In genomic region chr15:79891436-79892212, GRCm38 (mm10) we compare ENCODE assay signal across 8 mouse cellular contexts. TPM values are rescaled to one million over a fixed set of nuclear protein-coding genes. Genes with fewer than 3 reads are reported as not detected.
DNase-seq lines count a peak whose midpoint lies in the region; ATAC-seq and TF ChIP-seq lines count a peak whose summit lies in the region.

TSS of gene Apobec3 (plus strand) at chr15:79891659.

- no peaks in the 10 kb centered on the region for H3K9me3 ChIP-seq in intestine, embryonic 14.5 days (ENCODE audit: control insufficient read depth, low read length)
- no peaks in the 10 kb centered on the region for H3K9me3 ChIP-seq in liver, embryonic 15.5 days (replicated peaks)
- H3K9me3 ChIP-seq in neural tube, embryonic 11.5 days (ENCODE audit: control insufficient read depth, low read length): no peaks in the 10 kb centered on the region

- no peaks in the 10 kb centered on the region for H3K4me1 ChIP-seq in cortical plate, adult 2 months (ENCODE audit: control insufficient read depth, insufficient read depth, low read length)
- no peaks in the 10 kb centered on the region; the same call in 1 of the 2 replicates for H3K4me1 ChIP-seq in intestine, embryonic 14.5 days (replicated peaks; ENCODE audit: control insufficient read depth, insufficient read depth, low read length)
- peaks cover 58% of the 10 kb centered on the region for H3K4me1 ChIP-seq in liver, embryonic 15.5 days (replicated peaks)
- no peaks in the 10 kb centered on the region; the same call in 1 of the 2 replicates for H3K4me1 ChIP-seq in neural tube, embryonic 11.5 days (ENCODE audit: control insufficient read depth, insufficient read depth, low read length)

- no peak within 1 kb of the TSS for H3K27ac ChIP-seq in cortical plate, adult 2 months (ENCODE audit: insufficient read depth, low read length)
- peak within 1 kb of the TSS; percentile 22; the same call in 1 of the 2 replicates for H3K27ac ChIP-seq in intestine, embryonic 14.5 days (ENCODE audit: low read depth)
- peak within 1 kb of the TSS; percentile 86 for H3K27ac ChIP-seq in liver, embryonic 15.5 days (replicated peaks)
- H3K27ac ChIP-seq in neural tube, embryonic 11.5 days (ENCODE audit: low read depth, low read length): no peak within 1 kb of the TSS

- DNase-seq in 416B (ENCODE audit: low read depth) (peak; percentile 92), ZHBTc4 (ENCODE audit: low read depth, low spot score) (peak; percentile 90)
- peak; percentile 46 to 64 for DNase-seq in gastrocnemius, postnatal 4 days (ENCODE audit: low spot score in 2 of 2)
- DNase-seq in intestine, embryonic 14.5 days (ENCODE audit: low spot score): peak; percentile 81
- DNase-seq in neural tube, embryonic 11.5 days (ENCODE audit: low spot score): peak; percentile 73
- peak; percentile 88 for DNase-seq in thymus, postnatal 0 days (ENCODE audit: low spot score)

- peak within 1 kb of the TSS; percentile 60 for H3K4me2 ChIP-seq in intestine, embryonic 14.5 days (ENCODE audit: low read length)
- peak within 1 kb of the TSS; percentile 89 for H3K4me2 ChIP-seq in liver, embryonic 15.5 days
- peak within 1 kb of the TSS; percentile 49 for H3K4me2 ChIP-seq in neural tube, embryonic 11.5 days (ENCODE audit: low read depth)

- H3K4me3 ChIP-seq in cortical plate, adult 2 months (ENCODE audit: insufficient read depth, low read length): peak within 1 kb of the TSS; percentile 32
- peak within 1 kb of the TSS; percentile 43 for H3K4me3 ChIP-seq in intestine, embryonic 14.5 days (ENCODE audit: low read depth, low read length)
- peak within 1 kb of the TSS; percentile 72 for H3K4me3 ChIP-seq in liver, embryonic 15.5 days (replicated peaks)
- peak within 1 kb of the TSS; percentile 21 for H3K4me3 ChIP-seq in neural tube, embryonic 11.5 days (ENCODE audit: low read depth, low read length)

- H3K27me3 ChIP-seq in intestine, embryonic 14.5 days (replicated peaks; ENCODE audit: control insufficient read depth, insufficient read depth, low read length): peaks cover 3% of the 10 kb centered on the region; the same call in 1 of the 2 replicates
- H3K27me3 ChIP-seq in liver, embryonic 15.5 days: no peaks in the 10 kb centered on the region
- peaks cover 8% of the 10 kb centered on the region; the same call in 1 of the 2 replicates for H3K27me3 ChIP-seq in neural tube, embryonic 11.5 days (ENCODE audit: control insufficient read depth, insufficient read depth, low read length)

- WGBS in intestine, embryonic 14.5 days: 4% methylated on average over 20 of the region's 20 CpGs
- 1% methylated on average over 20 of the region's 20 CpGs for WGBS in liver, embryonic 15.5 days (ENCODE audit: insufficient replicate concordance)
- WGBS in neural tube, embryonic 11.5 days: 2% methylated on average over 20 of the region's 20 CpGs

- peak within 1 kb of the TSS; percentile 43 for H3K9ac ChIP-seq in intestine, embryonic 14.5 days (ENCODE audit: low read length)
- H3K9ac ChIP-seq in liver, embryonic 15.5 days: peak within 1 kb of the TSS; percentile 77
- peak within 1 kb of the TSS; percentile 47; the same call in 1 of the 2 replicates for H3K9ac ChIP-seq in neural tube, embryonic 11.5 days (ENCODE audit: low read length)

- no peak for TF ChIP-seq POLR2A in cortical plate, adult 2 months (IDR thresholded peaks at IDR 0.05; ENCODE audit: extremely low read depth, insufficient read depth, low read length)

- TF ChIP-seq CTCF in cortical plate, adult 2 months (IDR thresholded peaks at IDR 0.05; ENCODE audit: extremely low read depth, insufficient read depth, low read length): peak; percentile 59

- no peaks in the 10 kb centered on the region for H3K36me3 ChIP-seq in intestine, embryonic 14.5 days (ENCODE audit: control insufficient read depth, insufficient read depth, low read length)
- peaks cover 5% of the 10 kb centered on the region for H3K36me3 ChIP-seq in liver, embryonic 15.5 days (replicated peaks)
- H3K36me3 ChIP-seq in neural tube, embryonic 11.5 days (ENCODE audit: control insufficient read depth, insufficient read depth, low read length): no peaks in the 10 kb centered on the region

- ATAC-seq in intestine, embryonic 14.5 days (replicated peaks; ENCODE audit: low FRiP score, low TSS enrichment, low read depth): 0 out of 2 replicates have a peak, but pooled peaks have one; percentile 44
- ATAC-seq in liver, embryonic 15.5 days (ENCODE audit: insufficient read depth): peak; percentile 47
- no peak for ATAC-seq in neural tube, embryonic 11.5 days (ENCODE audit: insufficient read depth, low FRiP score, low TSS enrichment)

RNA-seq across cellular contexts. Expression of gene Apobec3, which starts in this region (rescaled TPM):
- polyA plus RNA-seq in cortical plate, adult 2 months (2012; rRNA removed): 6.7 and 7.5 TPM in 2 replicates
- total RNA-seq in gastrocnemius, postnatal 4 days (2021): 10 to 100 TPM; 10.2 to 13.4 TPM
- polyA plus RNA-seq in intestine, embryonic 14.5 days (2014; fragmentation: Nextera tagmentation; extraction: Ambion mirVana): 11.3 and 12.5 TPM in 2 replicates
- polyA plus RNA-seq in liver, embryonic 15.5 days (2015; fragmentation: Nextera tagmentation; extraction: Ambion mirVana): 33.5 and 34.5 TPM in 2 replicates
- 5.4 and 7.3 TPM in 2 replicates for polyA plus RNA-seq in neural tube, embryonic 11.5 days (2014; fragmentation: Nextera tagmentation; extraction: Ambion mirVana)
- 149 and 159 TPM in 2 replicates for polyA plus RNA-seq in thymus, postnatal 0 days (2015; fragmentation: Nextera tagmentation; extraction: Ambion mirVana)

Comparison
In these comparisons a context has a peak if more than half of its experiments do, and no peak if none do; other contexts are left out.
1. H3K27ac ChIP-seq: peak in intestine, embryonic 14.5 days (single experiment) and liver, embryonic 15.5 days (single experiment); none in cortical plate, adult 2 months (single experiment) and neural tube, embryonic 11.5 days (single experiment).
2. H3K4me3 ChIP-seq: peak in every context shown above with its lines; median percentile 72 in liver, embryonic 15.5 days; 43 in intestine, embryonic 14.5 days; 32 in cortical plate, adult 2 months; 21 in neural tube, embryonic 11.5 days.
3. Peak in every context shown above with its lines, with median percentiles within 50 percentile points of each other: DNase-seq, H3K4me2 ChIP-seq and H3K9ac ChIP-seq.